Mouse (Mus musculus): ENCODE measurements around the gene Wfdc17. TPM values are rescaled to one million over a fixed set of nuclear protein-coding genes. Genes with fewer than 3 reads are reported as not detected.

Gene Wfdc17
- polyA plus RNA-seq (2014; fragmentation: Illumina TruSeq; extraction: RNeasy Lipid Tissue Mini Kit (QIAGEN cat#74804); ENCODE audit: low replicate concordance), result 24.5 TPM

GRCm38 (mm10) chr11:83703705-83704104 is at the start of gene Wfdc17:
Gene Wfdc17 (plus strand): TSS chr11:83703991.

GRCm38 (mm10) chr11:83662204-83662603 is 41.6 kb upstream of the Wfdc17 start, which contains the start of gene Ccl4:
Gene Ccl4 (plus strand): TSS chr11:83662584.

GRCm38 (mm10) chr11:83708715-83709114 is 4.9 kb downstream of the Wfdc17 start, which contains the start of gene Wfdc18:
Gene Wfdc18 (plus strand): TSS chr11:83709015.

GRCm38 (mm10) chr11:83746681-83747080 is 42.9 kb downstream of the Wfdc17 start, which contains the start of gene Wfdc21:
Gene Wfdc21 (plus strand): TSS chr11:83746940.

GRCm38 (mm10) chr11:83753581-83754181 is 49.9 kb downstream of the Wfdc17 start, which contains the start of gene Heatr6:
Gene Heatr6 (plus strand): TSS chr11:83753696.

Other genes with a start within 250 kb of the Wfdc17 start
- gene Mmp28, start 240.9 kb upstream of the Wfdc17 start, polyA plus RNA-seq (2014; fragmentation: Illumina TruSeq; extraction: RNeasy Lipid Tissue Mini Kit (QIAGEN cat#74804); ENCODE audit: low replicate concordance), result 0.19 TPM
- gene Taf15, start 230.9 kb upstream of the Wfdc17 start, polyA plus RNA-seq (2014; fragmentation: Illumina TruSeq; extraction: RNeasy Lipid Tissue Mini Kit (QIAGEN cat#74804); ENCODE audit: low replicate concordance), result 343 TPM
- gene Heatr9, start 181.8 kb upstream of the Wfdc17 start, polyA plus RNA-seq (2014; fragmentation: Illumina TruSeq; extraction: RNeasy Lipid Tissue Mini Kit (QIAGEN cat#74804); ENCODE audit: low replicate concordance), result not detected
- gene Ccl5, start 173.5 kb upstream of the Wfdc17 start, polyA plus RNA-seq (2014; fragmentation: Illumina TruSeq; extraction: RNeasy Lipid Tissue Mini Kit (QIAGEN cat#74804); ENCODE audit: low replicate concordance), result 15.4 TPM
- gene Ccl9, start 125.4 kb upstream of the Wfdc17 start, polyA plus RNA-seq (2014; fragmentation: Illumina TruSeq; extraction: RNeasy Lipid Tissue Mini Kit (QIAGEN cat#74804); ENCODE audit: low replicate concordance), result 20.5 TPM
- 311 TPM for gene Ccl6, start 110.9 kb upstream of the Wfdc17 start, polyA plus RNA-seq (2014; fragmentation: Illumina TruSeq; extraction: RNeasy Lipid Tissue Mini Kit (QIAGEN cat#74804); ENCODE audit: low replicate concordance)
- gene Rpl9-ps1, start 58.4 kb upstream of the Wfdc17 start, polyA plus RNA-seq (2014; fragmentation: Illumina TruSeq; extraction: RNeasy Lipid Tissue Mini Kit (QIAGEN cat#74804); ENCODE audit: low replicate concordance), result not detected
- gene Ccl3, start 54.6 kb upstream of the Wfdc17 start, polyA plus RNA-seq (2014; fragmentation: Illumina TruSeq; extraction: RNeasy Lipid Tissue Mini Kit (QIAGEN cat#74804); ENCODE audit: low replicate concordance), result 1.9 TPM
- gene Ccl4, start 41.4 kb upstream of the Wfdc17 start, polyA plus RNA-seq (2014; fragmentation: Illumina TruSeq; extraction: RNeasy Lipid Tissue Mini Kit (QIAGEN cat#74804); ENCODE audit: low replicate concordance), result not detected
- not detected for gene Wfdc18, start 5.0 kb downstream of the Wfdc17 start, polyA plus RNA-seq (2014; fragmentation: Illumina TruSeq; extraction: RNeasy Lipid Tissue Mini Kit (QIAGEN cat#74804); ENCODE audit: low replicate concordance)
- 5.0 TPM for gene Wfdc21, start 42.9 kb downstream of the Wfdc17 start, polyA plus RNA-seq (2014; fragmentation: Illumina TruSeq; extraction: RNeasy Lipid Tissue Mini Kit (QIAGEN cat#74804); ENCODE audit: low replicate concordance)
- 6.8 TPM for gene Heatr6, start 49.7 kb downstream of the Wfdc17 start, polyA plus RNA-seq (2014; fragmentation: Illumina TruSeq; extraction: RNeasy Lipid Tissue Mini Kit (QIAGEN cat#74804); ENCODE audit: low replicate concordance)
- 6.3 TPM for gene Hnf1b, start 146.1 kb downstream of the Wfdc17 start, polyA plus RNA-seq (2014; fragmentation: Illumina TruSeq; extraction: RNeasy Lipid Tissue Mini Kit (QIAGEN cat#74804); ENCODE audit: low replicate concordance)
- 47.5 TPM for gene Ddx52, start 238.1 kb downstream of the Wfdc17 start, polyA plus RNA-seq (2014; fragmentation: Illumina TruSeq; extraction: RNeasy Lipid Tissue Mini Kit (QIAGEN cat#74804); ENCODE audit: low replicate concordance)

Measured in small intestine, adult 10 weeks (tissue).